Mouse (Mus musculus) hindbrain, embryonic 11.5 days (tissue): ENCODE measurements around the gene 1700008O03Rik. TPM values are rescaled to one million over a fixed set of nuclear protein-coding genes. Genes with fewer than 3 reads are reported as not detected.

Experiments
- ATAC-seq: fragments of 200-750 bp; cut with Nextera tagmentation; 2 replicates; pipeline ENCODE4 v1.8.0; 2017; ENCODE audit warnings: mild to moderate bottlenecking, moderate TSS enrichment, moderate library complexity; ENCODE audit not compliant: low FRiP score
- DNase-seq: peaks from one replicate; pipeline ENCODE4 v3.0.0-alpha.2; 2015; ENCODE audit warnings: low spot score
- H3K27ac ChIP-seq: fragments of 300-500 bp; sonication (generic); 2 replicates; pipeline ENCODE4 v1.5.1; 2014; ENCODE audit warnings: mild to moderate bottlenecking, low read depth, low read length
- H3K27me3 ChIP-seq: fragments of 300-500 bp; sonication (generic); 2 replicates; pipeline ENCODE4 v1.6.1; 2014; ENCODE audit warnings: mild to moderate bottlenecking, low read length, moderate library complexity, mixed read lengths; ENCODE audit not compliant: control insufficient read depth, insufficient read depth
- H3K36me3 ChIP-seq: fragments of 300-500 bp; sonication (generic); 2 replicates; pipeline ENCODE4 v1.6.1; 2014; ENCODE audit warnings: mild to moderate bottlenecking, low read length, moderate library complexity, mixed read lengths; ENCODE audit not compliant: control insufficient read depth, insufficient read depth
- H3K4me1 ChIP-seq: fragments of 300-500 bp; sonication (generic); replicated peaks from 2 replicates; pipeline ENCODE4 v1.6.1; 2014; ENCODE audit warnings: low read length, mixed read lengths; ENCODE audit not compliant: control insufficient read depth, insufficient read depth
- H3K4me2 ChIP-seq: fragments of 300-500 bp; sonication (generic); replicated peaks from 2 replicates; pipeline ENCODE4 v1.6.1; 2014; ENCODE audit warnings: mild to moderate bottlenecking, low read depth, low read length
- H3K4me3 ChIP-seq: fragments of 300-500 bp; sonication (generic); 2 replicates; pipeline ENCODE4 v1.5.1; 2014; ENCODE audit warnings: low read depth, low read length
- H3K9ac ChIP-seq: fragments of 300-500 bp; sonication (generic); 2 replicates; pipeline ENCODE4 v1.6.1; 2014; ENCODE audit warnings: low read depth, low read length
- H3K9me3 ChIP-seq: fragments of 300-500 bp; sonication (generic); 2 replicates; pipeline ENCODE4 v1.6.1; 2016; ENCODE audit warnings: low read length; ENCODE audit not compliant: control insufficient read depth
- WGBS: fragments of 180-500 bp; shearing (Covaris S2); extraction: QIAGEN DNeasy Blood & Tissue Kit; methylation state at CpG from one replicate; pipeline ENCODE4 v1.1.7; 2014; 5-methylcytosine and 5-hydroxymethylcytosine counted together
- polyA plus RNA-seq: library from polyadenylated mRNA; unstranded; fragments of >200 nt; fragmentation: Nextera tagmentation; extraction: Ambion mirVana; gene quantifications from 2 replicates; pipeline ENCODE4 v1.2.1, GENCODE M21; 2014

1700008O03Rik gene
- polyA plus RNA-seq, 1 experiment from 2014 or later = 1.4 TPM

GRCm38 (mm10) chr7:44413307-44413706 lies 27.7 kb upstream of the 1700008O03Rik start:
- DNase-seq (no peak), ATAC-seq (no peak)
- whole genome bisulfite sequencing = 87% methylated on average over 6 of the region's 6 CpGs
- H3K4me3 ChIP-seq = no peak overlapping the region
- H3K4me2 ChIP-seq = no peak overlapping the region
- no peaks in the 10 kb centered on the region for H3K36me3 ChIP-seq
- H3K9ac ChIP-seq = no peak overlapping the region
- no peaks in the 10 kb centered on the region for H3K4me1 ChIP-seq
- H3K27ac ChIP-seq = no peak overlapping the region
- no peaks in the 10 kb centered on the region for H3K9me3 ChIP-seq
- no peaks in the 10 kb centered on the region for H3K27me3 ChIP-seq

- Histone ChIP-seq H3K9me3 (no peaks in the 10 kb centered on the region), H3K27me3 (peaks cover 5% of the 10 kb centered on the region; the same call in 1 of the 2 replicates), H3K4me3 (no peak overlapping the region), H3K4me2 (no peak overlapping the region), H3K9ac (no peak overlapping the region), H3K27ac (no peak overlapping the region), H3K4me1 (no peaks in the 10 kb centered on the region), H3K36me3 (no peaks in the 10 kb centered on the region)
- DNase-seq (no peak), ATAC-seq (no peak)
- 80% methylated on average over 4 of the region's 4 CpGs for WGBS
Measured at GRCm38 (mm10) chr7:44411144-44411543, 25.5 kb upstream of the 1700008O03Rik start.

GRCm38 (mm10) chr7:44406015-44406355 lies 20.4 kb upstream of the 1700008O03Rik start:
- H3K4me1 ChIP-seq = no peaks in the 10 kb centered on the region
- DNase-seq = no peak
- no peak overlapping the region for H3K4me3 ChIP-seq
- peaks cover 5% of the 10 kb centered on the region; the same call in 1 of the 2 replicates for H3K27me3 ChIP-seq
- no peak; the same call in 1 of the 2 replicates for ATAC-seq
- WGBS = 1% methylated on average over 5 of the region's 5 CpGs
- no peaks in the 10 kb centered on the region for H3K36me3 ChIP-seq
- H3K4me2 ChIP-seq = no peak overlapping the region
- no peaks in the 10 kb centered on the region for H3K9me3 ChIP-seq
- no peak overlapping the region for H3K9ac ChIP-seq
- no peak overlapping the region for H3K27ac ChIP-seq

GRCm38 (mm10) chr7:44405346-44406014 lies 19.9 kb upstream of the 1700008O03Rik start:
- Histone ChIP-seq H3K27me3 (peaks cover 5% of the 10 kb centered on the region; the same call in 1 of the 2 replicates), H3K27ac (peak overlapping the region; percentile 73), H3K4me3 (peak overlapping the region; percentile 24), H3K36me3 (no peaks in the 10 kb centered on the region), H3K9ac (no peak overlapping the region), H3K9me3 (no peaks in the 10 kb centered on the region), H3K4me2 (peak overlapping the region; percentile 47), H3K4me1 (no peaks in the 10 kb centered on the region)
- 2% methylated on average over 27 of the region's 27 CpGs for WGBS
- DNase-seq (peak; percentile 99), ATAC-seq (peak; percentile 98)

GRCm38 (mm10) chr7:44401673-44402072 lies 16.1 kb upstream of the 1700008O03Rik start:
- Histone ChIP-seq H3K4me2 (no peak overlapping the region), H3K9ac (no peak overlapping the region), H3K27me3 (peaks cover 3% of the 10 kb centered on the region; the same call in 1 of the 2 replicates), H3K4me3 (no peak overlapping the region), H3K4me1 (no peaks in the 10 kb centered on the region), H3K9me3 (no peaks in the 10 kb centered on the region), H3K36me3 (no peaks in the 10 kb centered on the region), H3K27ac (no peak overlapping the region)
- WGBS = 83% methylated on average over 6 of the region's 6 CpGs
- DNase-seq = no peak
- ATAC-seq = no peak

- 7% methylated on average over 3 of the region's 3 CpGs for WGBS
- H3K27ac ChIP-seq = no peak overlapping the region
Measured at GRCm38 (mm10) chr7:44398570-44398969, 12.9 kb upstream of the 1700008O03Rik start.

GRCm38 (mm10) chr7:44393284-44393683 lies 7.7 kb upstream of the 1700008O03Rik start:
- no peaks in the 10 kb centered on the region for H3K4me1 ChIP-seq
- no peak overlapping the region for H3K9ac ChIP-seq
- ATAC-seq (no peak), DNase-seq (no peak)
- H3K36me3 ChIP-seq = no peaks in the 10 kb centered on the region
- no peaks in the 10 kb centered on the region for H3K27me3 ChIP-seq
- 91% methylated on average over 17 of the region's 17 CpGs for WGBS
- H3K9me3 ChIP-seq = no peaks in the 10 kb centered on the region
- H3K27ac ChIP-seq = no peak overlapping the region
- no peak overlapping the region for H3K4me2 ChIP-seq
- no peak overlapping the region for H3K4me3 ChIP-seq

More at GRCm38 (mm10) chr7:44398570-44398969, 12.9 kb upstream of the 1700008O03Rik start:
- H3K9me3 ChIP-seq = no peaks in the 10 kb centered on the region
- H3K9ac ChIP-seq = no peak overlapping the region
- ATAC-seq (peak; percentile 75), DNase-seq (peak; percentile 67)
- H3K27me3 ChIP-seq = no peaks in the 10 kb centered on the region
- no peaks in the 10 kb centered on the region for H3K36me3 ChIP-seq
- no peak overlapping the region for H3K4me2 ChIP-seq
- no peaks in the 10 kb centered on the region for H3K4me1 ChIP-seq
- H3K4me3 ChIP-seq = no peak overlapping the region

- H3K4me3 ChIP-seq = no peak overlapping the region
Measured at GRCm38 (mm10) chr7:44392341-44392740, 6.7 kb upstream of the 1700008O03Rik start.

GRCm38 (mm10) chr7:44391831-44392230 lies 6.2 kb upstream of the 1700008O03Rik start:
- H3K36me3 ChIP-seq = no peaks in the 10 kb centered on the region
- H3K27me3 ChIP-seq = no peaks in the 10 kb centered on the region
- H3K9ac ChIP-seq = no peak overlapping the region
- no peaks in the 10 kb centered on the region for H3K4me1 ChIP-seq
- no peak overlapping the region for H3K4me3 ChIP-seq
- H3K27ac ChIP-seq = no peak overlapping the region
- WGBS = 87% methylated on average over 4 of the region's 4 CpGs
- DNase-seq (no peak), ATAC-seq (no peak)
- H3K9me3 ChIP-seq = no peaks in the 10 kb centered on the region
- no peak overlapping the region for H3K4me2 ChIP-seq

More at GRCm38 (mm10) chr7:44392341-44392740, 6.7 kb upstream of the 1700008O03Rik start:
- DNase-seq = no peak
- Histone ChIP-seq H3K36me3 (no peaks in the 10 kb centered on the region), H3K27me3 (no peaks in the 10 kb centered on the region), H3K4me2 (no peak overlapping the region), H3K4me1 (no peaks in the 10 kb centered on the region), H3K9ac (no peak overlapping the region), H3K9me3 (no peaks in the 10 kb centered on the region), H3K27ac (no peak overlapping the region)
- 84% methylated on average over 14 of the region's 14 CpGs for WGBS
- no peak for ATAC-seq
